Mouse (Mus musculus): ENCODE results near the gene Retreg1.

GRCm38 (mm10) chr15:25873536-25873935 is 30.6 kb downstream of the Retreg1 start:
- TF ChIP-seq ZC3H11A (IDR thresholded peaks at IDR 0.05; ENCODE audit: borderline replicate concordance, low read depth, low read length): no peak
- no peak for TF ChIP-seq CHD2 (IDR thresholded peaks at IDR 0.05; ENCODE audit: low read depth, low read length)
- TF ChIP-seq MAFK (IDR thresholded peaks at IDR 0.05; ENCODE audit: insufficient read depth, low read depth, low read length): no peak
- TF ChIP-seq ZNF384 (IDR thresholded peaks at IDR 0.05; ENCODE audit: low read depth, low read length): no peak
- TF ChIP-seq HCFC1 (IDR thresholded peaks at IDR 0.05; ENCODE audit: borderline replicate concordance, insufficient read depth, low read length): no peak
